Comparison of ENCODE assay signal across 26 mouse cellular contexts in genomic region chr2:71834371-71834770, GRCm38 (mm10).
"Had no signal": no experiment of that assay in that cellular context is flagged by ENCODE, and none has a peak within 500 bp of the region (broad histone marks: within the 10 kb centered on the region; RNA-seq: fewer than 3 reads in every experiment).

No protein-coding gene starts in this region.

- H3K27me3 ChIP-seq: hindbrain, embryonic 12.5 days; intestine, embryonic 15.5 days; limb, embryonic 13.5 days; limb, embryonic 15.5 days; liver, embryonic 12.5 days had no signal

- H3K9ac ChIP-seq: hindbrain, embryonic 12.5 days; hindbrain, embryonic 14.5 days; intestine, embryonic 15.5 days; limb, embryonic 13.5 days; limb, embryonic 15.5 days; liver, embryonic 12.5 days; liver, embryonic 14.5 days had no signal

- H3K4me2 ChIP-seq: heart, embryonic 11.5 days; hindbrain, embryonic 12.5 days; hindbrain, embryonic 14.5 days; intestine, embryonic 15.5 days; limb, embryonic 13.5 days; limb, embryonic 15.5 days; liver, embryonic 12.5 days had no signal

- H3K4me3 ChIP-seq: gastrocnemius, adult 2 months; heart, adult 2 months; hindbrain, embryonic 10.5 days; hindbrain, embryonic 12.5 days; intestine, embryonic 15.5 days; layer of hippocampus, adult 2 months; limb, embryonic 13.5 days; limb, embryonic 15.5 days; liver, embryonic 12.5 days had no signal

- H3K36me3 ChIP-seq: hindbrain, embryonic 12.5 days; limb, embryonic 13.5 days; liver, embryonic 12.5 days had no signal

- H3K4me1 ChIP-seq: hindbrain, embryonic 10.5 days; hindbrain, embryonic 12.5 days; intestine, embryonic 15.5 days; limb, embryonic 13.5 days; limb, embryonic 15.5 days; liver, embryonic 12.5 days had no signal

- H3K27ac ChIP-seq: gastrocnemius, adult 2 months; heart, adult 2 months; hindbrain, embryonic 10.5 days; hindbrain, embryonic 12.5 days; hindbrain, embryonic 14.5 days; intestine, embryonic 15.5 days; layer of hippocampus, adult 2 months; limb, embryonic 13.5 days; limb, embryonic 15.5 days; liver, embryonic 12.5 days; liver, embryonic 14.5 days had no signal

- H3K9me3 ChIP-seq: hindbrain, embryonic 10.5 days; hindbrain, embryonic 12.5 days; intestine, embryonic 15.5 days; limb, embryonic 13.5 days; limb, embryonic 15.5 days; liver, embryonic 12.5 days had no signal

- DNase-seq: gastrocnemius, adult 2 months; gastrocnemius, postnatal 10 days; gastrocnemius, postnatal 25 days; heart, adult 2 months; heart, postnatal 10 days; heart, postnatal 4 days; kidney, adult 18-20 months; kidney, adult 8-10 months; kidney, postnatal 10 days; kidney, postnatal 25 days; kidney, postnatal 4 days; layer of hippocampus, postnatal 36 days; left cerebral cortex, postnatal 4 days had no signal

- ATAC-seq: hindbrain, embryonic 16.5 days; inflammation-experienced regulatory T-cells, adult 6 months; intestine, embryonic 15.5 days; intestine, postnatal 0 days; liver, embryonic 12.5 days had no signal
